Mouse (Mus musculus): Measurements from ENCODE around the gene Rcc1. TPM values are rescaled to one million over a fixed set of nuclear protein-coding genes. Genes with fewer than 3 reads are reported as not detected.
"Not testable (repeated sequence)": the region's sequence is repeated elsewhere in the genome, so short reads cannot be mapped to it uniquely, and the experiment has no call there.

Gene Rcc1
- polyA plus RNA-seq, 1 experiment from 2014 or later: 99.8 TPM

- no peak for ATAC-seq (replicated peaks; ENCODE audit: low FRiP score)
These were observed 48.1 kb downstream of the Rcc1 start for GRCm38 (mm10) chr4:132305276-132305675.

GRCm38 (mm10) chr4:132303484-132303883, 49.9 kb downstream of the Rcc1 start:
- H3K27me3 ChIP-seq (replicated peaks; ENCODE audit: control insufficient read depth, insufficient read depth, low read length); ATAC-seq (replicated peaks; ENCODE audit: low FRiP score); H3K36me3 ChIP-seq (ENCODE audit: control insufficient read depth, insufficient read depth, low read length); DNase-seq (ENCODE audit: low spot score); H3K9me3 ChIP-seq (ENCODE audit: control insufficient read depth, low read length); H3K27ac ChIP-seq (ENCODE audit: low read depth, low read length): not testable (repeated sequence)
- 36% methylated on average over 6 of the region's 6 CpGs for WGBS
- Histone ChIP-seq H3K4me2 (peak overlapping the region; percentile 91), H3K9ac (ENCODE audit: low read depth, low read length) (peak overlapping the region; percentile 69), H3K4me3 (ENCODE audit: low read depth, low read length) (peak overlapping the region; percentile 63), H3K4me1 (replicated peaks; ENCODE audit: control insufficient read depth, insufficient read depth, low read length) (peaks cover 11% of the 10 kb centered on the region; the same call in 1 of the 2 replicates)

More at GRCm38 (mm10) chr4:132305276-132305675, 48.1 kb downstream of the Rcc1 start:
- 46% methylated on average over 8 of the region's 8 CpGs for WGBS
- no peak for DNase-seq (ENCODE audit: low spot score)
- peaks cover 8% of the 10 kb centered on the region for H3K36me3 ChIP-seq (ENCODE audit: control insufficient read depth, insufficient read depth, low read length)
- no peaks in the 10 kb centered on the region for H3K9me3 ChIP-seq (ENCODE audit: control insufficient read depth, low read length)
- peaks cover 20% of the 10 kb centered on the region for H3K4me1 ChIP-seq (replicated peaks; ENCODE audit: control insufficient read depth, insufficient read depth, low read length)
- no peak overlapping the region for H3K4me2 ChIP-seq
- H3K4me3 ChIP-seq (ENCODE audit: low read depth, low read length): no peak overlapping the region
- no peak overlapping the region for H3K9ac ChIP-seq (ENCODE audit: low read depth, low read length)
- no peak overlapping the region for H3K27ac ChIP-seq (ENCODE audit: low read depth, low read length)
- H3K27me3 ChIP-seq (replicated peaks; ENCODE audit: control insufficient read depth, insufficient read depth, low read length): no peaks in the 10 kb centered on the region

- 2% methylated on average over 30 of the region's 31 CpGs for WGBS
- Histone ChIP-seq H3K4me3 (ENCODE audit: low read depth, low read length) (peak within 1 kb of the TSS; percentile 63), H3K27me3 (replicated peaks; ENCODE audit: control insufficient read depth, insufficient read depth, low read length) (no peaks in the 10 kb centered on the region), H3K9ac (ENCODE audit: low read depth, low read length) (peak within 1 kb of the TSS; percentile 69), H3K36me3 (ENCODE audit: control insufficient read depth, insufficient read depth, low read length) (no peaks in the 10 kb centered on the region), H3K4me1 (replicated peaks; ENCODE audit: control insufficient read depth, insufficient read depth, low read length) (peaks cover 11% of the 10 kb centered on the region; the same call in 1 of the 2 replicates), H3K4me2 (peak within 1 kb of the TSS; percentile 91), H3K27ac (ENCODE audit: low read depth, low read length) (peak within 1 kb of the TSS; percentile 13; the same call in 1 of the 2 replicates), H3K9me3 (ENCODE audit: control insufficient read depth, low read length) (no peaks in the 10 kb centered on the region)
- peak; percentile 72 for DNase-seq (ENCODE audit: low spot score)
- peak; percentile 74 for ATAC-seq (replicated peaks; ENCODE audit: low FRiP score)
These were observed 50.4 kb downstream of the Rcc1 start, which contains the start of gene Rab42 for GRCm38 (mm10) chr4:132302939-132303479. Rab42 (minus strand) TSS chr4:132303385.

GRCm38 (mm10) chr4:132301965-132302938, 51.2 kb downstream of the Rcc1 start:
- H3K9me3 ChIP-seq (ENCODE audit: control insufficient read depth, low read length): no peaks in the 10 kb centered on the region
- peak overlapping the region; percentile 13; the same call in 1 of the 2 replicates for H3K27ac ChIP-seq (ENCODE audit: low read depth, low read length)
- H3K27me3 ChIP-seq (replicated peaks; ENCODE audit: control insufficient read depth, insufficient read depth, low read length): no peaks in the 10 kb centered on the region
- DNase-seq (ENCODE audit: low spot score): no peak
- peak overlapping the region; percentile 63 for H3K4me3 ChIP-seq (ENCODE audit: low read depth, low read length)
- H3K4me2 ChIP-seq: peak overlapping the region; percentile 91
- no peak for ATAC-seq (replicated peaks; ENCODE audit: low FRiP score)
- peaks cover 11% of the 10 kb centered on the region; the same call in 1 of the 2 replicates for H3K4me1 ChIP-seq (replicated peaks; ENCODE audit: control insufficient read depth, insufficient read depth, low read length)
- H3K36me3 ChIP-seq (ENCODE audit: control insufficient read depth, insufficient read depth, low read length): no peaks in the 10 kb centered on the region
- 61% methylated on average over 16 of the region's 16 CpGs for WGBS
- peak overlapping the region; percentile 69 for H3K9ac ChIP-seq (ENCODE audit: low read depth, low read length)

- ATAC-seq (replicated peaks; ENCODE audit: low FRiP score) (no peak), DNase-seq (ENCODE audit: low spot score) (no peak)
- peaks cover 11% of the 10 kb centered on the region; the same call in 1 of the 2 replicates for H3K4me1 ChIP-seq (replicated peaks; ENCODE audit: control insufficient read depth, insufficient read depth, low read length)
- no peak overlapping the region for H3K9ac ChIP-seq (ENCODE audit: low read depth, low read length)
- no peak overlapping the region for H3K27ac ChIP-seq (ENCODE audit: low read depth, low read length)
- H3K9me3 ChIP-seq (ENCODE audit: control insufficient read depth, low read length): no peaks in the 10 kb centered on the region
- no peak overlapping the region for H3K4me2 ChIP-seq
- WGBS: 81% methylated on average over 6 of the region's 6 CpGs
- no peaks in the 10 kb centered on the region for H3K27me3 ChIP-seq (replicated peaks; ENCODE audit: control insufficient read depth, insufficient read depth, low read length)
- H3K4me3 ChIP-seq (ENCODE audit: low read depth, low read length): no peak overlapping the region
- no peaks in the 10 kb centered on the region for H3K36me3 ChIP-seq (ENCODE audit: control insufficient read depth, insufficient read depth, low read length)
These were observed 51.9 kb downstream of the Rcc1 start for GRCm38 (mm10) chr4:132301486-132301885.

GRCm38 (mm10) chr4:132299849-132300248, 53.6 kb downstream of the Rcc1 start:
- H3K4me2 ChIP-seq: no peak overlapping the region
- H3K4me3 ChIP-seq (ENCODE audit: low read depth, low read length): no peak overlapping the region
- no peaks in the 10 kb centered on the region for H3K27me3 ChIP-seq (replicated peaks; ENCODE audit: control insufficient read depth, insufficient read depth, low read length)
- H3K9me3 ChIP-seq (ENCODE audit: control insufficient read depth, low read length): no peaks in the 10 kb centered on the region
- no peak overlapping the region for H3K27ac ChIP-seq (ENCODE audit: low read depth, low read length)
- no peak overlapping the region for H3K9ac ChIP-seq (ENCODE audit: low read depth, low read length)
- no peak for DNase-seq (ENCODE audit: low spot score)
- no peak for ATAC-seq (replicated peaks; ENCODE audit: low FRiP score)
- WGBS: 97% methylated on average over 1 of the region's 1 CpGs
- no peaks in the 10 kb centered on the region for H3K36me3 ChIP-seq (ENCODE audit: control insufficient read depth, insufficient read depth, low read length)
- H3K4me1 ChIP-seq (replicated peaks; ENCODE audit: control insufficient read depth, insufficient read depth, low read length): peaks cover 7% of the 10 kb centered on the region; the same call in 1 of the 2 replicates

- Histone ChIP-seq H3K27me3 (replicated peaks; ENCODE audit: control insufficient read depth, insufficient read depth, low read length) (no peaks in the 10 kb centered on the region), H3K9me3 (ENCODE audit: control insufficient read depth, low read length) (no peaks in the 10 kb centered on the region), H3K4me2 (no peak overlapping the region), H3K9ac (ENCODE audit: low read depth, low read length) (no peak overlapping the region), H3K27ac (ENCODE audit: low read depth, low read length) (no peak overlapping the region), H3K4me1 (replicated peaks; ENCODE audit: control insufficient read depth, insufficient read depth, low read length) (no peaks in the 10 kb centered on the region), H3K4me3 (ENCODE audit: low read depth, low read length) (no peak overlapping the region), H3K36me3 (ENCODE audit: control insufficient read depth, insufficient read depth, low read length) (peaks cover 11% of the 10 kb centered on the region)
- peak; percentile 53; the same call in 1 of the 2 replicates for ATAC-seq (replicated peaks; ENCODE audit: low FRiP score)
- DNase-seq (ENCODE audit: low spot score): no peak
- WGBS: 52% methylated on average over 8 of the region's 8 CpGs
These were observed 57.6 kb downstream of the Rcc1 start for GRCm38 (mm10) chr4:132295696-132296390.

- H3K27ac ChIP-seq (ENCODE audit: low read depth, low read length): no peak overlapping the region
- H3K27me3 ChIP-seq (replicated peaks; ENCODE audit: control insufficient read depth, insufficient read depth, low read length): no peaks in the 10 kb centered on the region
- 86% methylated on average over 7 of the region's 7 CpGs for WGBS
- H3K9me3 ChIP-seq (ENCODE audit: control insufficient read depth, low read length): no peaks in the 10 kb centered on the region
- no peak for DNase-seq (ENCODE audit: low spot score)
- no peak overlapping the region for H3K4me2 ChIP-seq
- H3K36me3 ChIP-seq (ENCODE audit: control insufficient read depth, insufficient read depth, low read length): peaks cover 19% of the 10 kb centered on the region
- H3K9ac ChIP-seq (ENCODE audit: low read depth, low read length): no peak overlapping the region
- no peak for ATAC-seq (replicated peaks; ENCODE audit: low FRiP score)
- H3K4me3 ChIP-seq (ENCODE audit: low read depth, low read length): no peak overlapping the region
- no peaks in the 10 kb centered on the region for H3K4me1 ChIP-seq (replicated peaks; ENCODE audit: control insufficient read depth, insufficient read depth, low read length)
These were observed 59.6 kb downstream of the Rcc1 start for GRCm38 (mm10) chr4:132293682-132294240.
